Mouse (Mus musculus): ENCODE measurements around the gene Olfr281. TPM values are rescaled to one million over a fixed set of nuclear protein-coding genes. Genes with fewer than 3 reads are reported as not detected.
"Not testable (repeated sequence)": the region's sequence is repeated elsewhere in the genome, so short reads cannot be mapped to it uniquely, and the experiment has no call there.

Olfr281 gene
- total RNA-seq (2021) (not detected), polyA plus RNA-seq (2012; rRNA removed) (not detected in 2 replicates)
- long read RNA-seq, result 0 reads

GRCm38 (mm10) chr15:98452288-98452687, at the start of gene Olfr281:
Gene Olfr281 (plus strand): TSS chr15:98452588.
- TF ChIP-seq CTCF (IDR thresholded peaks at IDR 0.05), result no peak
- TF ChIP-seq POLR2A (IDR thresholded peaks at IDR 0.05; ENCODE audit: insufficient read depth, low read depth, low read length), result no peak
- TF ChIP-seq EP300 (IDR thresholded peaks at IDR 0.05; ENCODE audit: insufficient read depth, low read depth, low read length), result no peak
- no peak within 1 kb of the TSS for H3K4me3 ChIP-seq
- 88% methylated on average over 7 of the region's 7 CpGs for WGBS
- no peaks in the 10 kb centered on the region for H3K79me2 ChIP-seq (replicated peaks; ENCODE audit: control insufficient read depth, insufficient read depth, low read length)
- no peak for DNase-seq
- intact Hi-C loops (cut with DNase I), result no loop called here
- H3K36me3 ChIP-seq (ENCODE audit: control insufficient read depth, insufficient read depth, low read length), result no peaks in the 10 kb centered on the region
- H3K27me3 ChIP-seq (ENCODE audit: control insufficient read depth, insufficient read depth, low read length), result no peaks in the 10 kb centered on the region
- no peak within 1 kb of the TSS for H3K27ac ChIP-seq
- H3K9ac ChIP-seq (ENCODE audit: low read depth, low read length), result no peak within 1 kb of the TSS
- H3K4me1 ChIP-seq (ENCODE audit: control insufficient read depth, insufficient read depth, low read length), result peaks cover 1% of the 10 kb centered on the region; the same call in 1 of the 2 replicates

- TF ChIP-seq EP300 (IDR thresholded peaks at IDR 0.05; ENCODE audit: insufficient read depth, low read depth, low read length), result no peak
- peak; percentile 54 for TF ChIP-seq CTCF (IDR thresholded peaks at IDR 0.05)
- no peaks in the 10 kb centered on the region for H3K4me1 ChIP-seq (ENCODE audit: control insufficient read depth, insufficient read depth, low read length)
- no peak overlapping the region for H3K27ac ChIP-seq
- H3K36me3 ChIP-seq (ENCODE audit: control insufficient read depth, insufficient read depth, low read length), result no peaks in the 10 kb centered on the region
- DNase-seq, result peak in 1 of 2 experiments; percentile 27
- WGBS, result 59% methylated on average over 17 of the region's 17 CpGs
- no peak overlapping the region; the same call in 1 of the 2 replicates for H3K4me3 ChIP-seq
- H3K27me3 ChIP-seq (ENCODE audit: control insufficient read depth, insufficient read depth, low read length), result no peaks in the 10 kb centered on the region
- no peaks in the 10 kb centered on the region for H3K79me2 ChIP-seq (replicated peaks; ENCODE audit: control insufficient read depth, insufficient read depth, low read length)
- H3K9ac ChIP-seq (ENCODE audit: low read depth, low read length), result no peak overlapping the region
- intact Hi-C loops (cut with DNase I), result no loop called here
Measured at GRCm38 (mm10) chr15:98408406-98409060, 43.9 kb upstream of the Olfr281 start.

GRCm38 (mm10) chr15:98409635-98410034, 42.8 kb upstream of the Olfr281 start:
- Histone ChIP-seq H3K27ac (no peak overlapping the region), H3K4me3 (no peak overlapping the region), H3K4me1 (ENCODE audit: control insufficient read depth, insufficient read depth, low read length) (no peaks in the 10 kb centered on the region), H3K27me3 (ENCODE audit: control insufficient read depth, insufficient read depth, low read length) (no peaks in the 10 kb centered on the region), H3K36me3 (ENCODE audit: control insufficient read depth, insufficient read depth, low read length) (no peaks in the 10 kb centered on the region), H3K9ac (ENCODE audit: low read depth, low read length) (no peak overlapping the region), H3K79me2 (replicated peaks; ENCODE audit: control insufficient read depth, insufficient read depth, low read length) (no peaks in the 10 kb centered on the region)
- intact Hi-C loops (cut with DNase I), result no loop called here
- TF ChIP-seq EP300 (IDR thresholded peaks at IDR 0.05; ENCODE audit: insufficient read depth, low read depth, low read length) (no peak), POLR2A (IDR thresholded peaks at IDR 0.05; ENCODE audit: insufficient read depth, low read depth, low read length) (no peak), CTCF (IDR thresholded peaks at IDR 0.05) (no peak)
- no peak for DNase-seq
- 85% methylated on average over 2 of the region's 2 CpGs for WGBS

- Histone ChIP-seq H3K36me3 (ENCODE audit: control insufficient read depth, insufficient read depth, low read length) (no peaks in the 10 kb centered on the region), H3K4me3 (no peak overlapping the region), H3K9ac (ENCODE audit: low read depth, low read length) (no peak overlapping the region), H3K79me2 (replicated peaks; ENCODE audit: control insufficient read depth, insufficient read depth, low read length) (no peaks in the 10 kb centered on the region), H3K27ac (no peak overlapping the region), H3K27me3 (ENCODE audit: control insufficient read depth, insufficient read depth, low read length) (no peaks in the 10 kb centered on the region), H3K4me1 (ENCODE audit: control insufficient read depth, insufficient read depth, low read length) (no peaks in the 10 kb centered on the region)
- no peak for TF ChIP-seq CTCF (IDR thresholded peaks at IDR 0.05)
- no peak for TF ChIP-seq POLR2A (IDR thresholded peaks at IDR 0.05; ENCODE audit: insufficient read depth, low read depth, low read length)
- no peak for TF ChIP-seq EP300 (IDR thresholded peaks at IDR 0.05; ENCODE audit: insufficient read depth, low read depth, low read length)
- no peak for DNase-seq
- WGBS, result 93% methylated on average over 9 of the region's 9 CpGs
- intact Hi-C loops (cut with DNase I), result no loop called here
Measured at GRCm38 (mm10) chr15:98410249-98410648, 42.1 kb upstream of the Olfr281 start.

GRCm38 (mm10) chr15:98415996-98416395, 36.4 kb upstream of the Olfr281 start:
- no peaks in the 10 kb centered on the region for H3K4me1 ChIP-seq (ENCODE audit: control insufficient read depth, insufficient read depth, low read length)
- no peak for DNase-seq

GRCm38 (mm10) chr15:98416802-98417201, 35.6 kb upstream of the Olfr281 start:
- H3K27me3 ChIP-seq (ENCODE audit: control insufficient read depth, insufficient read depth, low read length); H3K9ac ChIP-seq (ENCODE audit: low read depth, low read length); H3K4me3 ChIP-seq; DNase-seq; H3K36me3 ChIP-seq (ENCODE audit: control insufficient read depth, insufficient read depth, low read length); H3K4me1 ChIP-seq (ENCODE audit: control insufficient read depth, insufficient read depth, low read length); intact Hi-C loops (cut with DNase I); H3K79me2 ChIP-seq (replicated peaks; ENCODE audit: control insufficient read depth, insufficient read depth, low read length); H3K27ac ChIP-seq: not testable (repeated sequence)

More at GRCm38 (mm10) chr15:98415996-98416395, 36.4 kb upstream of the Olfr281 start:
- H3K9ac ChIP-seq (ENCODE audit: low read depth, low read length), result no peak overlapping the region
- 72% methylated on average over 4 of the region's 4 CpGs for WGBS
- no peak for TF ChIP-seq EP300 (IDR thresholded peaks at IDR 0.05; ENCODE audit: insufficient read depth, low read depth, low read length)
- TF ChIP-seq CTCF (IDR thresholded peaks at IDR 0.05), result no peak
- TF ChIP-seq POLR2A (IDR thresholded peaks at IDR 0.05; ENCODE audit: insufficient read depth, low read depth, low read length), result no peak
- no peaks in the 10 kb centered on the region for H3K36me3 ChIP-seq (ENCODE audit: control insufficient read depth, insufficient read depth, low read length)
- H3K4me3 ChIP-seq, result no peak overlapping the region
- no peak overlapping the region for H3K27ac ChIP-seq
- H3K27me3 ChIP-seq (ENCODE audit: control insufficient read depth, insufficient read depth, low read length), result no peaks in the 10 kb centered on the region
- H3K79me2 ChIP-seq (replicated peaks; ENCODE audit: control insufficient read depth, insufficient read depth, low read length), result no peaks in the 10 kb centered on the region
- intact Hi-C loops (cut with DNase I), result no loop called here
